ENCODE assay signal across 8 mouse cellular contexts in the genomic region with DNA sequence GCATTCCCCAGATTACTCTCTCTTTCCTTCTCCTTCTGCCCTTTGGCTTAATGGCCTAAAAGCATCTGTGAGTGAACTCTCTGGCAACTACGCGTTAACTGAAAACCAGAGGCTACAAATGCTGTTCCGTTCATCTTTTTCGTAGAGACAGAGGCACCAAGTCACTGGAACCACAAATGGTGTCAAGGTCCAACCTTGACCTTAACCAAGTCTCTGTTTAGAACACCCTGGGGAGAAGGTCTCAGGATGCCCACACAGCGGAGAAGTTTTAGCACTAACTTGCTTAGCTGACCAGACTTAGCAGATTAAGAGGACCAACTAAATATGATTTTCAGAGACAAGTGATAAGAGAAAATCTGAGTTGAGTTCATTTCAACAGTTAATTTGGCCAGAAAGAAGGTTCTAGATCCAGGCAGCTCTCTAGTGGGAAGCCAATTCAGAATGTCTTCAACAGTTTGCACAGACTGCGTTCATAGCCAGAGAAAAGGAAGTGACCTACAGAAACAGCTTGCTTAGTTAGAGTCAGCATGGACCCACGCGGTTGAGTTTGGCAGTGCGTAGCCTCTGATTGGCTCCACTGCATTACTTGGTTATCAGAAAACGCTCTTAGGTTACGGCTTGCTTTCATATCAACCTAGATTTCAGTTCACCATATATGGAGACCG.
DNase-seq lines count a peak whose midpoint lies in the region; ATAC-seq and TF ChIP-seq lines count a peak whose summit lies in the region.

No protein-coding gene starts in this region.

- no peak overlapping the region for H3K9ac ChIP-seq in heart, postnatal 0 days (replicated peaks; ENCODE audit: low read depth, low read length)
- no peak overlapping the region for H3K9ac ChIP-seq in liver, postnatal 0 days (replicated peaks)

- peak overlapping the region; percentile 80 for H3K27ac ChIP-seq in heart, postnatal 0 days (ENCODE audit: low read depth)
- peak overlapping the region; percentile 5; the same call in 1 of the 2 replicates for H3K27ac ChIP-seq in liver, postnatal 0 days (ENCODE audit: low read depth)

- peak overlapping the region; percentile 37; the same call in 1 of the 2 replicates for H3K4me3 ChIP-seq in E14TG2a.4 (replicated peaks; ENCODE audit: low read length)
- no peak overlapping the region for H3K4me3 ChIP-seq in heart, postnatal 0 days (ENCODE audit: low read depth, low read length)
- no peak overlapping the region for H3K4me3 ChIP-seq in liver, postnatal 0 days (ENCODE audit: low read depth, low read length)

- TF ChIP-seq CTCF in E14TG2a.4 (conservative IDR thresholded peaks at IDR 0.05; ENCODE audit: low read length): no peak
- TF ChIP-seq CTCF in heart, postnatal 0 days (IDR thresholded peaks at IDR 0.05; ENCODE audit: low read depth): no peak
- no peak for TF ChIP-seq CTCF in liver, postnatal 0 days (IDR thresholded peaks at IDR 0.05; ENCODE audit: low read depth)

- H3K9me3 ChIP-seq in E14TG2a.4 (ENCODE audit: low read length): no peaks in the 10 kb centered on the region
- no peaks in the 10 kb centered on the region for H3K9me3 ChIP-seq in heart, postnatal 0 days (replicated peaks; ENCODE audit: control insufficient read depth, low read length)
- H3K9me3 ChIP-seq in liver, postnatal 0 days (ENCODE audit: low read length): no peaks in the 10 kb centered on the region

- H3K4me1 ChIP-seq in E14TG2a.4 (replicated peaks; ENCODE audit: low read depth, low read length): peaks cover 44% of the 10 kb centered on the region
- peaks cover under 1% of the 10 kb centered on the region; the same call in 1 of the 2 replicates for H3K4me1 ChIP-seq in heart, postnatal 0 days (ENCODE audit: control insufficient read depth, insufficient read depth)
- H3K4me1 ChIP-seq in liver, postnatal 0 days (ENCODE audit: insufficient read depth): peaks cover 11% of the 10 kb centered on the region

- peak; percentile 74 for DNase-seq in heart, adult 11 months
- no peak for DNase-seq in heart, adult 8-10 months (ENCODE audit: low spot score)
- DNase-seq in heart, postnatal 0 days (ENCODE audit: low spot score): no peak
- no peak for DNase-seq in liver, postnatal 0 days
- DNase-seq in thymus, postnatal 36 days: no peak
- no peak for DNase-seq in adrenal gland, postnatal 14 days
- no peak for DNase-seq in retina, embryonic 14.5 days (ENCODE audit: low spot score)

- no peaks in the 10 kb centered on the region for H3K36me3 ChIP-seq in E14TG2a.4 (ENCODE audit: insufficient read depth, low read length)
- no peaks in the 10 kb centered on the region for H3K36me3 ChIP-seq in heart, postnatal 0 days (replicated peaks; ENCODE audit: control insufficient read depth, insufficient read depth, low read length)
- H3K36me3 ChIP-seq in liver, postnatal 0 days (replicated peaks; ENCODE audit: insufficient read depth, low read length): no peaks in the 10 kb centered on the region

- no peak for TF ChIP-seq EP300 in heart, postnatal 0 days (IDR thresholded peaks at IDR 0.05; ENCODE audit: low read depth)
- 0 out of 2 replicates have a peak, but pooled peaks have one; percentile 5 for TF ChIP-seq EP300 in liver, postnatal 0 days (IDR thresholded peaks at IDR 0.05; ENCODE audit: low read depth)

- ATAC-seq in heart, postnatal 0 days (ENCODE audit: insufficient read depth, low read depth): no peak
- ATAC-seq in liver, postnatal 0 days: no peak

- peaks cover 9% of the 10 kb centered on the region for H3K27me3 ChIP-seq in E14TG2a.4 (ENCODE audit: insufficient read depth, low read length)
- no peaks in the 10 kb centered on the region for H3K27me3 ChIP-seq in heart, postnatal 0 days (ENCODE audit: control insufficient read depth, insufficient read depth, low read length)
- H3K27me3 ChIP-seq in liver, postnatal 0 days (ENCODE audit: insufficient read depth, low read length): no peaks in the 10 kb centered on the region

- peak overlapping the region; percentile 27; the same call in 1 of the 2 replicates for H3K4me2 ChIP-seq in heart, postnatal 0 days (ENCODE audit: low read depth, low read length)
- no peak overlapping the region for H3K4me2 ChIP-seq in liver, postnatal 0 days (ENCODE audit: low read depth, low read length)

- WGBS in heart, postnatal 0 days: 74% methylated on average over 12 of the region's 12 CpGs
- 65% methylated on average over 12 of the region's 12 CpGs for WGBS in liver, postnatal 0 days (ENCODE audit: insufficient replicate concordance)
